Mouse (Mus musculus) retina, adult 2 months (tissue): Measurements from ENCODE around the gene Acsbg1.

Experiments used
- DNase-seq: peaks from one replicate; pipeline ENCODE4 v3.0.0-alpha.2; 2012; ENCODE audit warnings: low read depth, low spot score

Acsbg1 gene

GRCm38 (mm10) chr9:54671962-54672361, 10.3 kb upstream of the Acsbg1 start:
- DNase-seq: no peak

DNA sequence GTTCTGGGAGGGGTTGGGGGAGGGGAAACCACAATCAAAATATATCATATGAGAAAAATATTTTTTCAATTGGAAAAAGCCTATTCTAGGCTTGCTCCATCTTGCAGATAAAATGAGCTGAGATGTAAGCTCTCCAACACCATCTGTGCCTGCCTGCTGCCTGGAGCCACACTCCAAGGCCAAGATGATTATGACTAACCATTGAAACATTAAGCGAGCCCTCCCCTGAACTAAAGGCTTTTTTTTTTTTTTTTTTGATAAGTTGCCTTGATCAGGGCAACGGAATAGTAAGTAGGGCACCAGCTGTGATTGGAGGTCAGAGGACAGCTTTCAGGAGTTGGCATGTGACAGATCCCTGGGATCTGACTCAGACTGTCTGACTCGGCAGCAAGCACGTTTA, 6.8 kb upstream of the Acsbg1 start:
- peak; percentile 6 for DNase-seq

GRCm38 (mm10) chr9:54666116-54666515, 4.4 kb upstream of the Acsbg1 start:
- no peak for DNase-seq

- DNase-seq: no peak
These were observed 2.7 kb upstream of the Acsbg1 start for GRCm38 (mm10) chr9:54664358-54664757.

DNA sequence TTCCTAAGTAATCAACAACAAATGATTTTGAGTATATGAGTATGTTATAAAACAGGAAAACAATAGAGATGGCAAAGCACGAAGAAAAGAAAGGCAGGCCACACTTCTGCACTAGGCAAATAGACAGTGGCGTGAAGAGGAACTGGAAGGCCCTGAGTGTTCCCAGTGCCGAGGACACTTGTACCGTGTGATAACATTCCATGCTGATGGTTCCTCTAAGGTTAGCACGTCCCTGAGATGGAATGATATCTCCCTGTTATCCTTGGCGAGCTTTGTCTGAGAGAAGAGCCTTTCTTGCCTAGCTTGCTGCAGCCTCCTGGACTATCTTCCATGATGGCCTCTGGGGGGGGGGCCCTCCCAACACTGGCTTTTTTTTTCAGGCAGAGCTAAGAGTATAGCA, 2.9 kb downstream of the Acsbg1 start:
- DNase-seq: no peak

DNA sequence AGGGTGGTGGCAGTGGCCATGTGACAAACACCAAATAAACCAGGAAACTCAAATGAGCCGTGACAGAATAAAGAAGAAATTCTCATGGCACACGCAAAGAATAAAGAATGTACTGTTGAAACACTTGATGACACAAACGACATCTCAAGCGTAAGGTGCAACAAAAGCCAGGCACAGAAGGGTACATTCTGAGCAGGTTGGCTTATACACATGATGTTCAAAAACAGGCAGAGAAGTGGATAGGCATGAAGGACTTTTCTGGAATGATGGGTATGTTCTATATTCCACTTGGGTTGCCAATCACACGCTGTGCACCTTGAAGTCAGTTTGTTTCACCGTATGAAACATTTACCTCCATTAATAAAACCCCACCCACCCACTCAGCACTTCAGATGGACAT, 5.3 kb downstream of the Acsbg1 start:
- DNase-seq: no peak

DNA sequence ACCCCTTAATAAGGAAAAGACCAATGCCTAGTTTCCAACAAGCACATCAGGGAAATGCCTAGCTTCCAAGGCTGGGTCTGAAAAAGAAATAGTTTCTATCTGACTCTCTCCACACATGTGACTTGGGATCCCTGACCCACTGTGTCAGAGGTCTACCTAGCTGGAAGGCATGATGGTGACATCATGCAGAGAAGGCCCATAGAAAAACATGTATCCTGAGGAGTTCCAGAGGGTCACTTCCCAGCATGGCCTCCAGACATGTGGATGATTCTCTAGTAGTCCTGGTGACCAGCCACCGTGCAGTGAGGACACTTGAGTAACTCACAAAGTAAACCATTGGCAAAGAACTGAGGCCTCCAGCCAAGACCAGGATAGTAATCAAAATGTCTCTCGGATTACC, 5.8 kb downstream of the Acsbg1 start:
- no peak for DNase-seq

- no peak for DNase-seq
These were observed 8.9 kb downstream of the Acsbg1 start for GRCm38 (mm10) chr9:54652778-54653177.

- DNase-seq: no peak
These were observed 12.3 kb downstream of the Acsbg1 start for GRCm38 (mm10) chr9:54649360-54649759.

DNA sequence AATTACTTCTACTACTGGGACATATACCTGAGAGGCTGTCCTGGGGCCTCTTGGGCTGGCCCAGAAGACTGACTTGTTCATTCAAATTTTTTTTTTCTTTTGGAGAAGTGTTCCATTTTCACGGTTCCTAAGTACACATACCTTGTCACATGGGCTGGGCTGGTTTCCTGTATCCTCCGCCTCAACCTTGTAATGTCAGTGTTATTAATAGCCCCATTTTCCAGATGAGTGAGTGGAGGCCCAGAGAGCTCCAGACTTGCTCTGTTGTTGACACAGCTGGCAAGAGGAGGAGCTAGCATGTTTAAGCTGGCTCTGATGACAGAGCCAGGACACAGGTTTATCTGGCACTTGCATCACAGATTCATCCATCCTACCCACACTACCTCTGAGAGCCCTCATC, 14.2 kb downstream of the Acsbg1 start:
- DNase-seq: no peak

GRCm38 (mm10) chr9:54646252-54646651, 15.4 kb downstream of the Acsbg1 start:
- no peak for DNase-seq

- no peak for DNase-seq
These were observed 16.1 kb downstream of the Acsbg1 start for GRCm38 (mm10) chr9:54645530-54645929.

DNA sequence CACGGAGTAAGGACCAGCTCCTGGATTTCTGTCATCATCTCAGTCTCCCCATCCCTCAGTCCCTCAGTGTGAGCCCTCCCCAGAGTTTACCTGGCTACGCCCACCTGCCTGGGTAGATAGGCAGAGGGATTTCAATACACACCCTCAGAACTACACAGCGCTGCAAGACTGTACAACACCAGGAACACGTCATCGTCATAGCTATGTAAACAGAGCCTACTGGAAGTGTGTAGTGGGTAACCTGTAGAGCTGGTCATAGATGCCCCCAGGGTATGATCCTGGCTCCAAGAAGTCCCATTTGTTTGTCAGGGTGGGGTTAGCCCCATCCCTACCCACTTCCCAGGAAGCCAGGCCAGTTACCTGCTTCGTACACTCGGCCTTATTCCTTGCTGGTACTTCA, 18.5 kb downstream of the Acsbg1 start:
- no peak for DNase-seq

DNA sequence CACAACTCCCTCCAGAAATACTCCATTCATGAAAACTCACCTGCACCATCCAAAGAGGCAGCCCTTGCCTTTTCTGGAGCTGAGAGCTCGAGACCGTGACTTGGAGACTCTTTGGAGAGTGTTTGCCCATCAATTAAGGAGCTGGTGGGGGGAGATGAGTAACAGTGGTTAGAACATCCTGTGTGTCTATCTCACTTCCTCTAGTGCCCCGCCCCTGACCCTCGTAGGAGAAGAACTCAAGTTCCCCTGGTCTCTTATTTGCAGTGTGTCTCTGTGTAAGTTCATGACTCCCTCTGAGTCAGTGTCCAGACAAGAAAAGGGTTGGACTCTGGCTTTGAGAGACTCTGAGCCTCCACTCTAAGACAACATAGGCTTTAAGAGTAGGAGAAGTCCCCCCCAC, 19.1 kb downstream of the Acsbg1 start:
- no peak for DNase-seq

DNA sequence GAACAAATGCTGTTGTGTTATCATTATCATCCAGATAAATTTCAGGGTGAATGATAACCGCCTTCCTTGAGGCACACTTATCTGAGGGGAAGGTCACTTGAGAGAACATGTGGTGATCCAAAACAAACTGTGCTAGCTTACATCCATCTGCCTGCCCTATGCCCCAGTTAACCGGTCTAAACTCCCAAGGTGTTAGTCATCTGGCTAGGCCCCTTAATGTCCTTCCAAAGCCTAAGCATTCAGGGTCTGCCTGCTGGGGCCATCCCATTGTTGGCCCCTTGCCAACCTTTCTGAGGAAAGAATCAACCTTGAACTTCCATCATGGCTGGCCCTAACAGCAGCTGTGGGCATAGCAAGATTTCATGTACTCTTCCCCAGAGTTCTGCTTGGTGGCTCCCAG, 19.5 kb downstream of the Acsbg1 start:
- DNase-seq: no peak

- DNase-seq: no peak
These were observed 20.1 kb downstream of the Acsbg1 start for GRCm38 (mm10) chr9:54641548-54641947.

DNA sequence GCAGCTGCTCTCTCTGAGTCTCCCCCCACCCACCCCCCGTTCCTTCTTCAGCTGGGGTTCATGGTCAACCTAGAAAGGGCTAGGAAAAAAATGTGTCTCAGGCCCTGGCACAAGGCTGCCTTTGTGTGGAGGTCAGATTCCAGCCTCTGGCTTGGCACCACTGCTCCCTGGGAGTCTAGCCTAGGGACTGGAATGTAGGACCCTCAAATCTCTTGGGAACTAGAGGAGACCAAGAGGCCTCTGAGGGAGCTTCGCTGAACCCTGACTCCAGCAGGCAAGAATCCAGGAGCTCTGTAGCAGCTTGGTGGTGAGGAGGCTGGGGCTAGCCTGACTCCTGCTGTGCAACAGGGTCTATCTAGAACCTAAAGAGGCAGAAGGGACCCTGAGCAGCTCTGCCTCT, 22.5 kb downstream of the Acsbg1 start:
- no peak for DNase-seq

DNA sequence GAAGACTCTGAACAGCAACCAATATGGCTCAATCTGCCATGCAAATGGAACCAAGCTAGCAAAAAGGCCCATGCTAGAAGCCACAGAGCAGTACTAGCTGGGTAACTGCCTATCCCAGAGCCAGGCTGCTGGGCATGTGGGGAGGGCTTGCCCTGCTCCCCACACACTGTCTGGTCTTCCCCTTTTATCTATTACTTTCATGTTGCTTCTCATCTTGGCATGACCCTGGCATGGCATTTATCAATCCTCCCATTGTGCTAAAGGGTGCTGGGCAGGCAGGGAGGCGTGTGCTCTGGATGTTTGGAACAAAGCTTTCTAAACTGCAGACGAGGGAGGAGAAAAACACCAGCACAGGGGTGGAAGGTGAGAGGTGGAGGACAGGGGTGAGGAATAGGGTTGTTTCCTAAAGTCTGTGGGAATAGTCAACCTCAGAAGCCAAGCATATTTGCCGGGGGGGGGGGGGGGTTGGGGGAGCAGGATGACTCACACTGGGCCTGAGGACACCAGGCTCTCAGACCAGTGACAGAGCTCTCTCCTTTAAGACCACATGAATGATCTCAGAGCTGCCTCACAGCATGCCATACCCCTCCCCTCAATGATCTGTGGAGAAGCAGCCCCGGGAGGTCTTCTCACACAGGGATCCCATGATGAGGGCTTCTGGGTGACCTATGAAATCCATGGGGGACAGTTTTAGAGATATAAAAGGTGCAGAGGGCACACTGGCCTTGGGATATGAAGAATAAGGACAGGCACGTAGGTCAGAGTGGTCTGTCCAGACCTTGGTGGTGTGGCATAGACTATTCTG, 24.0 kb downstream of the Acsbg1 start:
- DNase-seq: no peak

GRCm38 (mm10) chr9:54633401-54633800, 28.3 kb downstream of the Acsbg1 start:
- DNase-seq: no peak

DNA sequence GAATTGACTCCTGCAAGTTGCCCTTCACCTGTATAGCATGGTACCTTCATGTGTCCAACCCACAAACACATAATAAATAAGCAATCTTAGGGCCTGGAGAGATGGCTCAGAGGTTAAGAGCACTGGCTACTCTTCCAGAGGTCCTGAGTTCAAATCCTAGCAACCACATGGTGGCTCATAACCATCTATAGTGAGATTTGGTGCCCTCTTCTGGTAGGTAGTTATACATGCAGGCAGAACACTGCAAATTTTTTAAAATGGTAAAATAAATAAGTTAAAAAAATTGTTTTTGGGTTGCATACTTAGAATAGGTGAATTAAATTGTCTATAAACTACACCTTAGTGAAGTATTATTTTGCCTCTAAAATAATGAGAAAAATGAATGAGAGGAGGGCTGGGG, 30.8 kb downstream of the Acsbg1 start:
- no peak for DNase-seq

DNA sequence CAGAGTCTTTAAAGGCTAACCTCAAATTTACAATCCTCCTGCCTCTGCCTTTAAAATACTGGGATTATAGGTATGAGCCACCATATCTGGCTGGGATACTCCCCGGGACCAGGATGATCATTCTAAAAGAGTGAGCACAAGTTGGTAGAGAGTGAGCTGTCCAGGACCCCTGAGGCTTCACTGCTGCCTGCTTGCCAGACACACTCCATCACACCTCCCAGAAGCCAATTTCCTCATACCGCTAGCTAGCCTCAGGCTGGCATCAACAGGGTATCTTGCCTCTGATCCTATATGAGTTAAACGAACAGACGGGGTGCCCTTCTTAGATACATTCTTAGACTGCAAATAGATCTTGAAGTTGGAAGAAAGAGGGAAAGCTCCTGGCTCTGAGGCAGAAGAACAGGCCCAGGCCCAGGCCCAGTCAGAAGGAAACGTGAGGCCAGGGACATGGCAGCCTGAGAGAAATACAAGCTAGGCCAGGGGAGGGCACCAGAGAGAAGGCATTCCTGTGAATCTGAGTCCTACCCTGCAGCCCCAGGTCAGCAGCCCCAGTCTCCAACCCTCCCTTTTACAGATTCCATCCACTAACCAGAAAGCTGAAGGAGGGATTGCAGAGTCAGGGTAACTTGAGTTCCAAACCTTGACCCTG, 31.9 kb downstream of the Acsbg1 start:
- no peak for DNase-seq

- DNase-seq: no peak
These were observed 32.9 kb downstream of the Acsbg1 start for GRCm38 (mm10) chr9:54628752-54629151.

- DNase-seq: no peak
These were observed 34.4 kb downstream of the Acsbg1 start for GRCm38 (mm10) chr9:54627240-54627639.
